Mouse (Mus musculus) hindlimb bud, embryonic 11.5 days (tissue): Measurements from ENCODE around the gene Baz1b.

Experiments
- DNase-seq: peaks from one replicate; pipeline ENCODE4 v3.0.0-alpha.2; 2012; ENCODE audit warnings: low read depth, low spot score; ENCODE audit errors: extremely low spot score

The Baz1b gene

DNA sequence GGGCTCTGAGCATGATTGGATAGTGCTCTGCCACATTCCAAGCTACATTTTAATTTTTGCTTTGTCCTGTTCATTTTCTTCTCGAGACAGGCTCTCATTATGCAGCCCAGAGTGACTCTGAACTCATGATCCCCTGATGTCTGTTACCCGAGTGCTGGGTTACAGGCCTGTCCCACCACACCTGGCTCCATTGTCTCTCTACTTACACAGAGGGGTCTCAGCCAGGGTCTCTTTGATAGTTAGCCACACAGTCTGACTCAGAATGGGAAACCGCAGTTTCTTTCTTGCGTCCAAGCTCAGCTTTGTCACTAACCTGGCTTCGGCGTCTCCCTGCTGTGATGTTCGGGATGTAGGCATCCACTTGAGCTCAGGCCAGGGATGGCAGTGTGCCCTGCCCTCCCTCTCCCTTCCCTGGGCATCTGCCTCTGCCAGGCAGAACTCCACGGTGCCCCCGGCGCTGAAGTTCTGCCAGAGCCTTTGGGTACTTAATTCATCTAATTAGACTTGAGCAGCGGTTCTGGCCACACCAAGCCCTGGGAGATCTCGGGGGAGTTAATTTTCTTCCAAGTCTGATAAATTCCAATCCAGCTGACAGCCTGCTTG is 84.6 kb downstream of the Baz1b start:
- no peak for DNase-seq

DNA sequence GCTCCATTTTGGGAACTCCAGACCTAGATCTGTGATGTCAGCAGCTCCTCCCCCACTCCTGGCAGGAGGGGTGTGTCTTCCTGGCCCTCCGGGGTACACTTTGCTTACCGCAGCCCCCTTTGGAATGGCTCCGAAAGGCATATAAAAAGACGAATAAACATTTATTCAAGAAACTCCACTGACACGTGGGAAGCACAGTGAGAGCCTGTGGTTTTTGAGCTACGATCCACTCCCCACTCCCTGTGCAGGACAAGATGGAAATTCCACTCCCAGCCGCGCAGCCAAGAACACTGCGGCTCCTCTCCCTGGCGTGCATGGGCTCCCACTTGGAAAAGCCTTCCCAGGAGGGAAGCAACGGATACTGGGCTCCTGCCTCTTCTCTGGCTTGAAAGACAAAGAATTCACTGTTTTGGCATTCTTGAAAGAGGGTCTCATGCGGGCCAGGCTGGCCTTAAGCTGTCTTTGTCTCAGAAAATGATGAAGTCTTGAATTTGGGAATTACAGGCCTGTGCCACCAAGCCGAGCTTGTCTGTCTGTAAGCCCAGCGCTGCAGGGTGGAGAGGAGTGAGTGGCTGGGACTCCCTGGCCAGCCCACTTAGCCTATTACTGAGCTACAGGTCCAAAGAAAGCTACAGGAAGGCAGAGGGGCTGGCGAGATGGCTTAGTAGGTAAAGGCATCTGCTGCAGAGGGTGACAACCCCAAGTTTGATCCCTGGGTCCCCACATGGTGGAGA is 87.8 kb downstream of the Baz1b start:
- no peak for DNase-seq

DNA sequence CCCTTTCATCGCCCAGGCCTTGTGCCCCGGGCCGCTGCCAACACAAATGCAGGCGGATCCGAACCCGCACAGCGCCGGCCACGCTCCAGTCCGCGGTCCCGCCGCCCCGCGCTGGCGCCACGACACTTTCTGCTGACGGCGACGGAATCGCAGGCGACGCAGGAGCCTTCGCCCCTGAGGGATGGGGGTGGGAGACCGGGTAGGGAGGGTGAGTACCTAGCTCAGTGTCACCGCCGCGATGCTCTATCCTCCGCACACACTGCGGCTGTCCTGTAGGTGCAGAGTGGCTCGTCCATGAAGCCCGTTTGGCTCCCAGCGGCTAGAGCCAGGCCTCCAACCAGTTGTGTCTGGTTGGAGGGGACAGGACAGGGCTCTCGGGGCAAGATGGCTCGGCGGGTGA is 89.5 kb downstream of the Baz1b start:
- DNase-seq = no peak

DNA sequence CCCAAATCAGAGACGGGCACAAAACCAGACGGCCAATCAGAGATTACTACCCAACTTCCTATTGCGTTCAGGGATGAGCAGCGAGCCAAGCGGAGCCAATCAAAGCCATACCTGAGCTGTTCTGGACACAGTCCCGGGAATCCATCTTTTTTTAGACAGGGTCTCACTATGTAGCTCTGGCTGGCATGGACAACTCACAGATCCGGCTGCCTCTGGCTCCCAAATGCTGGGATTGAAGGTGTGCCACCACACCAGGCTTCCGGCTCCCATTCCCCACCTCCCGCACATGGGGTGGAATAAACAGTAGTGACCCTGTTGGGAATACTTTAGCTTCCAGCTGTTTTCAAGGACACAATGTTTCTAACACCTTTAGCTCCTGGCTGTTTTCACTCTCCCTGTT is 93.2 kb downstream of the Baz1b start:
- DNase-seq = no peak

DNA sequence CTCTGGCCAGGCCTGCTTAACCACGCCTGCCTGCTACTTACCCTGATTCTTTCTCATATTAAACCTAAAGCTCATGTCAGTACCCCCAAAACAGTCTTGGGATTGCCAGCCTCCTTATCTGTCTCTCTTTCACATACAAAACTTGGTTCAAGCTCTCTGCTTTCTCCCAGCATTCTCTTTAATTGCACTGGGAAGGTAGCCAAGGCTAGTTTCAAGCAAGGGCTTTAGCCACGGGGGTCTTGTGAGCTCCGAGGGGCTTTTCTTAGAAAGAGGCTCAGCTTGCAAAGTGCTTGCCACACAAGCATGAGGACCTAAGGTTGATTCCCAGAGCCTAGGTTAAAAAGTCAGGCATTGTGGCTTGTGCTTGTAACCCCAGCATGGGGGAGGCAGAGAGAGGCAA is 98.1 kb downstream of the Baz1b start:
- no peak for DNase-seq

DNA sequence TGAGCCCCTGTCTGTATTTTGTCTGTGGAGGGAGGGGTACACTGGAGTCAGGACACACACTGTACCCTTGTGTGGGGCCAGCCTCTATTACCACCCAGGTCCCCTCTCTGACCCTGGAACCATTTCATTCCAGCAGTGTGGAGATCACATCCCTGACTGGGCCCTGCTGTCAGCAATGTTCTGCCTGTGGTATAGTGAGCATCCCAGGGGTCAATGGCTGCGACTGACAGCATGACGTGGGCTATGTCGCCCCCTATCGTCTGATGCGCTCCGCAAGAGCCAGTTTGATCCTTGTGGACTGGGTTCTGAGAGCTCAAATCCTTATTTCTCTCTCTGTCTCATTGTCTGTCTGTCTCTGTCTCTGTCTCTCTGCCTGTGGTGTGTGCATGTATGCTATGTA is 99.1 kb downstream of the Baz1b start:
- no peak for DNase-seq

DNA sequence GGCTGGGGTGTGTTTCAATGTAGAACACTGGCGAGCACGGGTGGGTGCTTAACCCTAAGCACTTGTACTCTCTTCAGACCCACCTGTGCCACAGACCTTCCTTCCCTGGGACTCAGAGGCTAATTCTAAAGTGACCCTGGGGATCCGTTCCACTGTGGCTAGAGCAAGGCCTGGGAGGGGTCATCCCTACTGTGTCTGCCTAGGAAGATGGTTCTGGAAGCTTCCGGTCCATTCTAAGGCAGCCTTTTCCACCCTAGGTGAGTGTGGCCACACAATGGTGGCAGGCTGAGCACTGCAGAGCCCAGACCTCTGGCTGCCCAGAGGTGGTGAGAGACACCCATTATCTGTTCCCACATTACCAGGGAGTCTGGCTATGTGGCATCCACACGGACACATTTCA is 99.9 kb downstream of the Baz1b start:
- DNase-seq = no peak

DNA sequence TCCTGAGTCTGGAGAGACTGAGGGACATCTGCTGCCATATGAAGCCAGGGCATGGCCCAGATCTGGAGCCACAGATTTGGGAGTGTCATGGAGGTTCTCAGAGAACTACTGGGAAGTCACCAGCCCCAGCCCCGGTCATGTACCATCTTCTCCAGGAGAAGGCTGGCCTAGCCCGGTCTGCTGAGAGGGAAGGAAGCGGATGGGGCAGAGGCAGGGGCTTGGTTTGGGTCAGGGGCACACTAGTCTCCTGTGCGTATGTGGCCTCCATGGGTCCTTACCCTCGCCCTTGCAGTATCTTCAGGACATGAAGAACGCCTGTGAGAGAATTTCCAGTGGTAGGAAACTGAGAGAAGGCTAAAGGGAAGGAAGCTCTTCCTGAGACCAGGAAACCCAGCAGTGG is 103.6 kb downstream of the Baz1b start:
- no peak for DNase-seq

DNA sequence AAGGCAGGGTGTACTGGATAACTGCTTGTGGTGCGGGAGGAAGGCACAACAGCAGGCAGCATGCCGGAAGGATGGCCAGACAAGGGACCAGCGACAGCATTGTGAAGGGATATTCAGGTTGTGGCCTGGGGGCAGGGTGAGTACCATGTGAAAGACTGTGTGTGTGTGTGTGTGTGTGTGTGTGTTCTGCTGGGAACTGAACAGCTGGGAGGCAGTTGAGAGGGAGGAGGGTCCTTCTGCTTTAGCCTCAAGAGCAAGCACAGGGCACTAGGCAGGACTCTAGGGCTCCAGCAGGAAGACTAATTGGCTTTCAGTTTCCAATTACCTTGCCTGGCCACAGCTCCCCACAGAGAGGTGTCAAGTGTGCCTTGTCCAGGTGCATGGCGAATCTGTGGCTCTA is 104.1 kb downstream of the Baz1b start:
- no peak for DNase-seq

DNA sequence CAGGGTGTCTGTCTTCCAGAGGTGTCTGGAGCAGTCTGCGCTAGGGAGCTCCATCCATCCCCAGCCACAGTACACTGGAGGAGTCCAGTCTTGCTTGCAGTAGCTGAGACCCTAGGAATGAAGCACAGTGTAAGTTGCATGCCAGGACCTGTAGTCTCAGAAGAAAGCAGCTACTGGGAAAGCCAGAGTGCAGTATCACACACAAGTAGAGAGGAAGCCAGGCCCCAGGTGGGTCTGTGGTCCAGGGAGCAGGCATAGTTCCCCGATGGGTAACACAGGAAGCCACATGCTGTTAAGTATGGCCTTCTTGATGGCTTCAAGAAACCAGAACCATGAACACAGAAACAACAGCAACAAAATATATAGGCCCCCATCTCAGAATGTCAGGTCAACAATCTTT is 104.9 kb downstream of the Baz1b start:
- no peak for DNase-seq
